Mouse (Mus musculus): ENCODE measurements at regions not wholly inside any gene's neighbourhood (a gene's known extent, or its start where the extent isn't known, plus 50 kb on each side); places are given as distances from the start of the nearest gene placed in this dataset.

GRCm38 (mm10) chr1:121051496-121052119 is 280.8 kb downstream of the Insig2 start:
- no peak for DNase-seq

- no peak for DNase-seq
These were observed 280.3 kb downstream of the Insig2 start for GRCm38 (mm10) chr1:121052120-121052501.

- DNase-seq, result peak; percentile 13 to 36
These were observed 278.7 kb downstream of the Insig2 start for GRCm38 (mm10) chr1:121053692-121054091.

- no peak for DNase-seq
These were observed 257.8 kb downstream of the Insig2 start for GRCm38 (mm10) chr1:121074569-121074968.

- DNase-seq, result no peak
These were observed 249.6 kb downstream of the Insig2 start for GRCm38 (mm10) chr1:121082839-121083238.

GRCm38 (mm10) chr1:121085101-121085727 is 247.2 kb downstream of the Insig2 start:
- no peak for DNase-seq

GRCm38 (mm10) chr1:121087124-121087887 is 245.1 kb downstream of the Insig2 start:
- no peak for DNase-seq

- no peak for DNase-seq
These were observed 241.8 kb downstream of the Insig2 start for GRCm38 (mm10) chr1:121090628-121091027.

- DNase-seq, result no peak
These were observed 239.5 kb downstream of the Insig2 start for GRCm38 (mm10) chr1:121092870-121093269.

- DNase-seq, result peak; percentile 28 to 30
These were observed 235.5 kb downstream of the Insig2 start for GRCm38 (mm10) chr1:121096551-121097550.

GRCm38 (mm10) chr1:121111776-121112344 is 220.5 kb downstream of the Insig2 start:
- no peak for DNase-seq

GRCm38 (mm10) chr1:121112464-121112863 is 219.9 kb downstream of the Insig2 start:
- peak; percentile 5 to 25 for DNase-seq

GRCm38 (mm10) chr1:121116626-121117025 is 215.8 kb downstream of the Insig2 start:
- DNase-seq, result peak; percentile 6 to 25

- no peak for DNase-seq
These were observed 209.0 kb downstream of the Insig2 start for GRCm38 (mm10) chr1:121123436-121123835.

GRCm38 (mm10) chr1:121136284-121136683 is 196.1 kb downstream of the Insig2 start:
- no peak for DNase-seq

- DNase-seq, result no peak
These were observed 195.5 kb downstream of the Insig2 start for GRCm38 (mm10) chr1:121136846-121137245.

- DNase-seq, result no peak
These were observed 187.4 kb downstream of the Insig2 start for GRCm38 (mm10) chr1:121144981-121145380.

GRCm38 (mm10) chr1:121153476-121153875 is 178.9 kb downstream of the Insig2 start:
- DNase-seq, result no peak

GRCm38 (mm10) chr1:121154616-121155015 is 177.8 kb downstream of the Insig2 start:
- DNase-seq, result no peak

- DNase-seq, result no peak
These were observed 163.7 kb downstream of the Insig2 start for GRCm38 (mm10) chr1:121168651-121169050.

- DNase-seq, result no peak
These were observed 155.8 kb downstream of the Insig2 start for GRCm38 (mm10) chr1:121176541-121176940.
